Mouse (Mus musculus): ENCODE results near the gene Wdr4.
A peak's percentile ranks its signal among the peaks of the same experiment; 100 is the strongest.

Wdr4 gene

DNA sequence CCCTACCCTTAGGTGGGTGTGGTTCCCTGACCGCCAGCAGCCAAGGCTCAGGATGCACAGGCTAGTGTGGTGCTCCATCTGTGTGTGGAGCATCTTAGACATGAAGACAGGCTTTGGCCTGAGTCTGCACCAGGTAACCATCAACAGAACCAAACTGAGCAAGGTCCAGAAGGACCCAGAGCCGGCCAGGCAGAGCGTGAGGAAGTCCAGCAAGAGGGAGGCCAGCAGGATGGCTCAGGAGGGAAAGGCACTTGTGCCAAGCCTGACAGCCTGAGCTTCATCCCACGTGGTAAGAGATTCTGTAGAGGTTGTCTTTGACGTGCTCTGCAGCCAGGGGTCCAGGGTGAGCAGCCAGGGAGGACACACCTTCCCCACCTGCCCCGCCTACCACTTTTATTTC is 22.1 kb downstream of the Wdr4 start:
- no peak for DNase-seq (ENCODE audit: low spot score in 2 of 2)

- DNase-seq (ENCODE audit: low spot score in 2 of 2), result no peak
Measured at GRCm38 (mm10) chr17:31494989-31495388, 24.8 kb downstream of the Wdr4 start.

DNA sequence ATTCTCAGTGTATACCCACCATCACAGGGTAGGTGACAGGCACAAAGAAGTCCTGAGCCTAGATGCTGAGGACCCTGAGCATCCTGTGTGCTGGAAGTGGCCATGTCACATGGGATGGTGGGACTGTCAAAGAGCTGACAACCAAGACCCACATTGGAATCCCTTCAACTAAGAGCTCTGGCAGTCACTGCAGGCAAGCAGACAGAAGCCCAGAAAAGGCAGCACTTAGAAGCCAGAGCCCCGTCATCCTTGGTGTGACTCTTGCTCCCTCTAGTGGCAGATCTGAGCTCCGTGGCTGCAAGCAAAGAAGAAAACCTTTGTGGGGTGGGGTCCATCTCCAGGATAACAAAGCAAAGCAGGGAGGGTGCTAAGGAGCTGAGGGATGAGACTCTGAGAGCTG is 27.4 kb downstream of the Wdr4 start:
- DNase-seq (ENCODE audit: low spot score in 2 of 2), result peak; percentile 41 to 45

GRCm38 (mm10) chr17:31491355-31491754 is 28.4 kb downstream of the Wdr4 start:
- DNase-seq (ENCODE audit: low spot score in 2 of 2), result no peak

- no peak for DNase-seq (ENCODE audit: low spot score in 2 of 2)
Measured at GRCm38 (mm10) chr17:31487433-31488060, 32.2 kb downstream of the Wdr4 start.

DNA sequence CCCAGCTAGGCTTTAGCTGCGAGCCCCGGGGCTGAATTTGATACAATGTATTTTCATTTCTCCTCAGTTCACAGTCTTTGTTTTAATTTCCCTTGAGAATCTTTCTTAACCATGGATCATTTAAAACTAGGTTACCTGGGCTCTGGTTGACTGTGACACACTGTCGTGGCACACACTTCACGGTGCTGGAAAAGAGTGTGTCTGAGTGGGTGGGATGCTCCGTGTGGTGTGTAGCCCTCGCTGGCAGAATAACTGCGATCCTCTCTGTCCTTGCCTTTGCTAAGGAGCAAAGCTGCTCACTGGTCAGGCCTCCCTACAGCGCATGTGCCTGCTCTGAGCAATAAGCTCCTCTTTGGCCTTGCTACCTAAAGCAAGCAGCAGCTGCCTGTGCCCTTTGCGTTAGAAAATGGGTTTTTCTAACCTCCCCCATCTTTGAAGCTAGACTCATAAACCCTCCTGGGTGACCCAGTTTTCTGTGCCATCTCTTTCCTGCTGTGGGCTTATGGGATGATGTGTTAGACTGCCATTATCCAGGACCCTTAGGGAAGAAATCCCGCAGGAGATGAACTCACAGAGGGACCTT is 33.1 kb downstream of the Wdr4 start:
- no peak for DNase-seq (ENCODE audit: low spot score in 2 of 2)

GRCm38 (mm10) chr17:31479108-31479844 is 40.5 kb downstream of the Wdr4 start:
- no peak for DNase-seq (ENCODE audit: low spot score in 2 of 2)

DNA sequence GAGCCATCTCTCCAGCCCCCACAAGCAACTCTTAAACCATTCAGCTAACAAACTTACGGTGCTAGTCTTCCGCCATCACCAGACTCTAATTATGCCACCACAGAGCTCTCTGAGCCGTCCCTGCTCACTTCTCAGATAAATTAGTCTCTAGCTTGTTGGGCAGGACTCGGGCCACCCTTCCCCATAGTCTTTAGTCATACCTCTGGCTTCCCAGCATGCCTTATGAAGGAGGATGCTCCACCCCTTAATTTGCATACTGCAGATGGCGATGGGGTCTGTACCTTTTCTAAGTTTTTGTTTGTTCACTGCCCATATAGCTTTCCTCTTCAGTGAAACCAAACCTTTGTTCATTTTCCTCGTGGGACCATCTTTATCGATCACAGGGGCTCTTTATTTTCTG is 41.2 kb downstream of the Wdr4 start:
- no peak for DNase-seq (ENCODE audit: low spot score in 2 of 2)

DNA sequence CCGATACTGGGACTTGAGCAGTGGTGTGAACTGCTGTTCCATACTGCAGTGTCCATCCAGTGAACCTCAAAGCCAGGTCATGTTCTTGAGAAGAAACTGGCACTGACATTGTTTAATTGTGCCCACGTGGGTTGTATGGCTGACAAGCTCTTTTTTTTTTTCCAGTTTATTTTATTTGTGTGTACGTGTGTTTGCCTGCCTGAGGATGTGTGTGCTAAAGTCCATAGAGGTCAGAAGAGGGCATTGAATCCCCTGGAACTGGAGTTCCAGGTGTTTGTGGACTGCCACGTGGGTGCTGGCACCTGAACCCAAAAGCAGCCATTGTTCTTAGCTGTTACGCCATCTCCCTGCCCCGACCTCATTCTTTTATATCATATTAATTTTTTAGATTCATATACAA is 45.4 kb downstream of the Wdr4 start:
- DNase-seq (ENCODE audit: low spot score in 2 of 2), result no peak

DNA sequence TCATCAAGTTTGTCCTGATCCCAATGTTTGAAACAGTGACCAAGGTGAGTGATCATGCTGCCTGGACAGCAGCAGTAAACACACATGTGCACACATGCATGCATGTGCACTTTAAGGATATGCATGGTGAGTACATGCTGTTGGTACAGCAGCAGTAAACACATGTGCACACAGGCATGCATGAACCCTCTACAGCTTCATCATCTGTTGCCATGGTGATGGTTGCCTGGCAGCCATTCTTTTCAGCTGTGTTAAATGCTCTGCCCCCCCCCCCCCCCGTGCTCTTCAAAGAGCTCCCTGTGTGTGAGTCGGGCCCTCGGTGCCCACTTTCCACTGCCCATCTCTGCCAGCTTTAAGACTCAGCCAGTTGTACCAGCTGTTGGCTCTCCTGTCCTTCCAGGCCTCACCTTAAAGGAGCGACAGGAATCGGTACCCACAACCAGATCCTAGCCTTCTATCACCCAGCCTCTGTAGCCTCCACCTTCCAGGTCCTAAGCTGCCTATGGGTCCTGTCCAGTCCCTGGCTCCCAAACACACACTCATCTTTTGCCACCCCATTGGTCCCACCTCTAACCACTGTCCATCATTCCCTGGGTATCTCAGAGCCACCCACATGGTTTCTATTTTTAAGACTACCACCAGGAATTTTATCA is 48.9 kb downstream of the Wdr4 start:
- no peak for DNase-seq (ENCODE audit: low spot score in 2 of 2)

GRCm38 (mm10) chr17:31468496-31468895 is 51.3 kb downstream of the Wdr4 start:
- DNase-seq (ENCODE audit: low spot score in 2 of 2), result no peak

DNA sequence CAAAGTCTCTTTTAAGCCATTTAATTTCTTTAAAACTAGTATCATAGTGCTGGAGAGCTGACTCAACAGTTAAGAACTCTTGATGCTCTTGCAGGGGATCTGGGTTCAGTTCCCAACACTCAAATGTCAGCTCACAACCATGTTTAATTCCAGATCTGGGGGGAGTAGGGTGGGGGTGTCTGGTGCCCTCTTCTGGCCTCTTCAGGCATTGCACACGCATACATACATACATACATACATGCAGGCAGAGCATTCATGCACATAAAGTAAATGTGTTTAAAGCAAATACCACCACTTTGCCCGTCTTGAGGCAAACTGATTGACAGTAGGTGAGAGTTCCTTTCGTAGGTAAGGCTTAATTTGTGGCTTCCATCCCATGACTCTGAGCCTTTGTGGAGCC is 52.9 kb downstream of the Wdr4 start:
- DNase-seq (ENCODE audit: low spot score in 2 of 2), result no peak

- no peak for DNase-seq (ENCODE audit: low spot score in 2 of 2)
Measured at GRCm38 (mm10) chr17:31462506-31462905, 57.3 kb downstream of the Wdr4 start.

- no peak for DNase-seq (ENCODE audit: low spot score in 2 of 2)
Measured at GRCm38 (mm10) chr17:31460416-31460815, 59.4 kb downstream of the Wdr4 start.

DNA sequence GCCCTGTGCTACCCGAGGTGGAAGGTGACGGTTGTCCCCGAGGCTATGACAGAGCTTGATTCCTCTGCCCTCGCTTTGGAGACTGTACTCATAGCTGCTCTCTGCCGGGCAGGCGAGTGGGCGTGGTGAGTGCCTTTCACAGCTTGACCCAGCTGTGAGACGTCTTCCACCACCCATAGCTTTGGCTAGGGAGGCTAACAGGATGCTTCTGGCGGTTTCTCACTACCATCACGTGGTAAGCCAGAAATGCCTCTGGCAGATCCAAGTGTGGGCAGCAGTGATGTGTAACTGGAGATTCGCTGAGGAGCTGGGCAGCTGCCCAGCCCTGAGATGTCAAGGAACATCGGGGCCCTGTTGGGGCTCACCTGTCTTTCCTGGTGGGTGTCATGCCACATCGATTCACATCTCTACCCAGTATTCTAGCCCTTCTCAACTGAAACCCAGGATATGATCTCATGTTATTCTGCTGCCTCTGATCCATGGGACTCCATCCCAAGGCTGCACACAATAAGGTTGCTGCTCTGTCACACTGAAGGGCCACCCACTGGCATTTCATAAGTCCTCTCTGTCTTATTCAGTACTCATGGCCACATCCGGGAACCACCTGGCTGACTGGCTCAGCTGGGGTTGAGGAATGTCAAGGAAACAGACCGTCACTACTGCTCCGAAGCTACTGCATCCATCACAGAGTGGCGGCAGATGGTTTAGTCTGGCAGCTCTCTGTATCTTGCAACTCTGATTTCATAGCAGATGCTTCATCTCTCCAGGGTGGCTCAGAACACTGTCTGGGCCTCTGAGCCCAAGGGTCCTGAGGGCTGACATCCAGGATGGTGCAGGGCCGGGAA is 62.8 kb downstream of the Wdr4 start:
- DNase-seq (ENCODE audit: low spot score in 2 of 2), result peak in 1 of 2 experiments; percentile 72

DNA sequence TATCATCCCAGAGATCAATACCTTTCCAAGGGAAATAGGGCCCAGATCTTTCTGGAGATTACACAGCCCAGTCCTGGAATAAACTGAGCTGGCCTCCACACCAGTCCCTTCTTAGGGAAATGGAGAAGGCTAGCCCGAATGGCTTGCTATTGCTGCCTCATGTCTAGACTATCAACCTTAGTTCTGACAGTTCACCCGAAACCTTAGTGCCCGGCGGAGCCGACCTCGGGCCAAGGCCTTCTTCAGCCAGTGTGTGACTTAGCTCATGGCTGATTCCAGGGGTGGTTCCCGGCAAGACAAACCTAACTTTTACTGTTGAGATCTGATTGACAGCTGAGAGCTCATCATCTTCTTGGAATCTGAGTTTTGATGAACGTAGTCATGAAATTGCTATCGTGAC is 65.7 kb downstream of the Wdr4 start:
- no peak for DNase-seq (ENCODE audit: low spot score in 2 of 2)

GRCm38 (mm10) chr17:31453476-31453875 is 66.3 kb downstream of the Wdr4 start:
- DNase-seq (ENCODE audit: low spot score in 2 of 2), result peak in 1 of 2 experiments; percentile 37

DNA sequence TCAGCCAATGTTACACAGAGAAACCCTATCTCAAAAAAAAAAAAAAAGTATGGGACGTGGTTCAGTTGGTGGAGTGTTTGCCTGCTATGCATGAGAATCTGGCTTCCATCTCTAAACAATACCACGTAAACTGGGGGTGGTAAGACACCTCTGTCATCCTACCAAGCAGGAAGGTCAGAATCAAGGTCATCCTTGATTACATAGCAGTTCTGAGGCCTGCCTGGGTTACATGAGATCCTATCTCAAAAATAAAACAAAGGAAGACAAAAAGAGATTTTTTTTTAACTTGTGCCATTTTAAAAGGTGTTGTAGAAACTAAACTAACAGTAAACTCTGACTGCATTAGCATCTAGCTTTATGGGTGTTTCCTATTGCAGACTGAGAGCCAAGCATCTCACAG is 67.0 kb downstream of the Wdr4 start:
- DNase-seq (ENCODE audit: low spot score in 2 of 2), result no peak

DNA sequence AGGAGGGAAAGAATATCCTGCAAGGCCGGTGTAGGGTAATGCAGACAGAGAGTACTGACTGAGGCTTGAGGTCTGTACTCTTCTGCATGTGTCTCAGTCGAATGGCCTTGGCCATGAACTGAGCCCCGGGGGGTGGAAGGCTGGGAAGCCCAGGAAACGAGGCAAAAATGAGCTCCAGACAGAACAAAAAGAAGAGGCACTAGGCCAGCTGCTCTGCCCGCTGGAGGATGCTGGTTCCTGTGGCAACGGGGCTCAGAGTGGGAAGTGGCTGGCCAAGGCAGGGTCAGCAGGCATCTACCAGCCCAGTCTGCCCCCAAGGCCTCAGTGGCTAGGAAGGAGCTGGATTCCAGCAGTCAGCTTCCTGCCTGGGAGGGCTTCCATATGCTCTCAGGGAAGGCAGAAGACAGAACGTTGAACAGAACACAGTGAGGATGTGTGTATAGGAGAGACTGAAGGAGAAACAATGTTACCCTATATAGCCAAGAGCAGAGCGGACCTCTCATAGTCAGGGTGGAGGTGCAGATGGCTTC is 68.5 kb downstream of the Wdr4 start:
- no peak for DNase-seq (ENCODE audit: low spot score in 2 of 2)

DNA sequence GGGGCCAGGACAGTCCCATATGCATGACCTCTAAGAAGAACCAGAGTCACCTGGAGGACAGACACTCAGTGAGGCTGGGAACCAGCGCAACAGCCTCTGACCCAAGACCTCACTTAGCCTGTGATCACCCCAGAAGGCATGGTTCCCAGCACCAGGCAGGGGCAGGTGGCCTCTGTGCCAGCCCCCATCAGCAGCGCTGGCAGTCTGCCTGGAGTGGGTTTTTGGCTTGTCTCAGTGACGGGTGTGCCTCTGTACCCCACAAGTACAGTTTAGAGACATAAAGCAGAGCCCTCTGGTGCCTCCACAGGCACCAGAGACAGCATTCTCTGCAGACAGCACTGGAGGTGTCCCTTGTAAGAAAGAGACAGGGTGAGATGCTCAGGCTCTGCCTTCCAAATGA is 69.6 kb downstream of the Wdr4 start:
- no peak for DNase-seq (ENCODE audit: low spot score in 2 of 2)

GRCm38 (mm10) chr17:31448519-31448918 is 71.3 kb downstream of the Wdr4 start:
- no peak for DNase-seq (ENCODE audit: low spot score in 2 of 2)

DNA sequence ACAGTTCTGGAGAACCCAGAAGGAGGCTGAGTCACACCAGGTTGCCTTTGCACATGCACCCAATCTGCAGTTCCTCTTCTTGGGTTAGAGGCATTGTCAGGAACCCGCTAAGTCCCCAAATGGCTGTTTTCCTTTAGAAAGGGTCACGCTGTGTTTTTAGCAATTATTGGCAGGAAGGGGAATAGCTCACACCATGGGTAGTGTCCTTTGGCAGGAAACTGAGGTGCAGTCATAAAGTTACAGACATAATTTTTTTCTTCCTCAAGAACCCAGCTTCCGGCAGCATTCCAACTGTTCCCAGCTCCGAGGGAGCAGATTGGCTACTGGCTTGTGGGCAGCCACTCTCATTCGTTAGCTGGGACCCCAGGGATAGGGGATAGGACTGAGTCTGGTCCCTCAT is 72.0 kb downstream of the Wdr4 start:
- DNase-seq (ENCODE audit: low spot score in 2 of 2), result no peak
